Mouse (Mus musculus): ENCODE data around the gene Gm2035.
"Not testable (repeated sequence)": the region's sequence is repeated elsewhere in the genome, so short reads cannot be mapped to it uniquely, and the experiment has no call there.

Gene Gm2035

DNA sequence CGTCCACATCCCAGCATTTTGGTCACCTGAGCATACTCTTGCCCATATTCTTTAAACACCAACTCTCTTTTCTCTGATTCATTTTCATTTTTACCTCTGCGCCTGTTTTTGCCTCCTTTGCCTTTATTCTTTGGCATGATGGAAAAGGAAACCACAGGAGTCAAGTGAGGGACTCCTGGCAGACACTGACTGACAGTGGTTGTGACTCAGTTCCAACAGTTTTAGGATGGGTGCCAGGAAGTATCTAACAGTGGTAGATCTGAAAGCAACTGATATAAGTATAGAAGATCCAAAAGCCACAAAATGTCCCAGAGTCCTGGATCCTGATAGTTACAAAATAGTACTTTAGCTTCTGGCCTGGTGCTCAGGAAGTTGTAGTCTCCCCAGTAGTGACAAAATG lies at the start of gene Gm2035:
Gm2035 (minus strand) TSS at position 137 of the 400 bp plus-strand sequence.
- not testable (repeated sequence) for DNase-seq (ENCODE audit: low spot score in 2 of 2)

DNA sequence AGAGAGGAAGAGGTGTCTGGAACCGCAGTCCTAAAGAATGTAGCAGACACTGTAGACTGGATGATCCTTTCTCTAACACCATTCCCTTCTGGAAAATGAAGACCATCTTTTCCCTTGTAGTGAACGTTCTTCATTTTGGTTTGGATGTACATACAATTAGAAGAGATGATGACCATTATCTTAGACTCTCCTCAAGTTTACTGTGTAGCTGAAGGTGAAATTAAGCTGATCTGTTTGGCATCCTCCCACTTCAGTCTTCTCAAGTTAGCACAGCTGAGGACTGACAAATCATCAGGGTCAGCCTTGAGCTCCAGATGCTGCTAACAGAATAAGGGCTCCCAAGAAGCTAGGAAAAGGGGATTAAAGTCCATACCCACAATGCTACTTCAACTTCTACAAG lies 34.1 kb upstream of the Gm2035 start, which contains the start of gene Gm2042:
Gm2042 (plus strand) TSS at position 301 of the 400 bp plus-strand sequence.
- DNase-seq (ENCODE audit: low spot score in 2 of 2) = not testable (repeated sequence)

DNA sequence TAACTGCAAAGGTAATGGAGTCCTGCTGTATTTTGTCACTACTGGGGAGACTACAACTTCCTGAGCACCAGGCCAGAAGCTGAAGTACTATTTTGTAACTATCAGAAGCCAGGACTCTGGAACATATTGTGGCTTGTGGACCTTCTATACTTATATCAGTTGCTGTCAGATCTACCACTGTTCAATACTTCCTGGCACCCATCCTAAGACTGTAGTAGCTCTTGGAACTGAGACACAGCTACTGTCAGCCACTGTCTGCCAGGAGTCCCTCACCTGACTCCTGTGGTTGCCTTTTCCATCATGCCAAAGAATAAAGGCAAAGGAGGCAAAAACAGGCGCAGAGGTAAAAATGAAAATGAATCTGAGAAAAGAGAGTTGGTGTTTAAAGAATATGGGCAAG lies 24.6 kb downstream of the Gm2035 start, which contains the start of gene Gm2022:
Gm2022 (plus strand) TSS at position 301 of the 400 bp plus-strand sequence.
- DNase-seq (ENCODE audit: low spot score in 2 of 2) = not testable (repeated sequence)

DNA sequence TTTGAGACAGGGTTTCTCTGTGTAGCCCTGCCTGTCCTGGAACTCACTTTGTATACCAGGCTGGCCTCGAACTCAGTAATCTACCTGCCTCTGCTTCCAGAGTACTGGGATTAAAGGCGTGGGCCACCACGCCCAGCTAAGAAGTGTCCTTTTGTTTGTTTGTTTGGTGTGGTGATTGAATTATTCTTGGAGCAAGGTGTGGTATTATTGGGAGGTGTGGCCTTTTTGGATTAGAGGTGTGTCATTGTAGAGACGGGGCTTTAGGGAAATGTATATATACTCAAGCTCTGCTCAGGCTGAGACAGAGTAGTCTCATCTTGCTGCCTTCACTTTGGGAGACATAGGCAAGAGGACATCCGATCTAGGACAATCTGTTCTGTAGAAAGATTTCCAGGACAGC lies 45.9 kb downstream of the Gm2035 start, which contains the start of gene Gm2016:
Gm2016 (plus strand) TSS at position 301 of the 400 bp plus-strand sequence.
- not testable (repeated sequence) for DNase-seq (ENCODE audit: low spot score in 2 of 2)
